Mouse (Mus musculus) kidney, postnatal 14 days (tissue): ENCODE measurements around the gene Ntn4.
A peak's percentile ranks its signal among the peaks of the same experiment; 100 is the strongest.
"Not testable (repeated sequence)": the region's sequence is repeated elsewhere in the genome, so short reads cannot be mapped to it uniquely, and the experiment has no call there.

Experiments used
- DNase-seq: peaks from one replicate; pipeline ENCODE4 v3.0.0; 2022; ENCODE audit warnings: mixed read lengths

Ntn4 gene

GRCm38 (mm10) chr10:93685416-93685815, 44.9 kb downstream of the Ntn4 start:
- DNase-seq: not testable (repeated sequence)

GRCm38 (mm10) chr10:93686579-93686978, 46.1 kb downstream of the Ntn4 start:
- DNase-seq: no peak

GRCm38 (mm10) chr10:93687781-93688180, 47.3 kb downstream of the Ntn4 start:
- DNase-seq: no peak

- peak; percentile 49 for DNase-seq
Measured at GRCm38 (mm10) chr10:93688306-93689171, 48.1 kb downstream of the Ntn4 start.

- DNase-seq: no peak
Measured at GRCm38 (mm10) chr10:93691344-93691743, 50.9 kb downstream of the Ntn4 start.

GRCm38 (mm10) chr10:93695043-93695791, 54.7 kb downstream of the Ntn4 start:
- DNase-seq: no peak

- no peak for DNase-seq
Measured at GRCm38 (mm10) chr10:93696001-93696400, 55.5 kb downstream of the Ntn4 start.

- DNase-seq: no peak
Measured at GRCm38 (mm10) chr10:93697866-93698483, 57.5 kb downstream of the Ntn4 start.

- DNase-seq: no peak
Measured at GRCm38 (mm10) chr10:93699689-93700478, 59.4 kb downstream of the Ntn4 start.

- DNase-seq: no peak
Measured at GRCm38 (mm10) chr10:93700589-93701363, 60.3 kb downstream of the Ntn4 start.

- DNase-seq: peak; percentile 29
Measured at GRCm38 (mm10) chr10:93703946-93704345, 63.5 kb downstream of the Ntn4 start.

GRCm38 (mm10) chr10:93707149-93708075, 66.9 kb downstream of the Ntn4 start:
- no peak for DNase-seq

- DNase-seq: no peak
Measured at GRCm38 (mm10) chr10:93708076-93708473, 67.6 kb downstream of the Ntn4 start.

- no peak for DNase-seq
Measured at GRCm38 (mm10) chr10:93708515-93708914, 68.0 kb downstream of the Ntn4 start.

GRCm38 (mm10) chr10:93709536-93709935, 69.1 kb downstream of the Ntn4 start:
- no peak for DNase-seq

- DNase-seq: no peak
Measured at GRCm38 (mm10) chr10:93721625-93722337, 81.3 kb downstream of the Ntn4 start.

- DNase-seq: peak; percentile 57
Measured at GRCm38 (mm10) chr10:93723942-93724542, 83.6 kb downstream of the Ntn4 start.

GRCm38 (mm10) chr10:93728131-93728530, 87.7 kb downstream of the Ntn4 start:
- DNase-seq: no peak

- no peak for DNase-seq
Measured at GRCm38 (mm10) chr10:93730514-93730913, 90.0 kb downstream of the Ntn4 start.
